ENCODE assay signal across 9 mouse cellular contexts in genomic region chr4:44702891-44703685, GRCm38 (mm10). TPM values are rescaled to one million over a fixed set of nuclear protein-coding genes. Genes with fewer than 3 reads are reported as not detected.
DNase-seq lines count a peak whose midpoint lies in the region; ATAC-seq lines count a peak whose summit lies in the region.
"Had no signal": no experiment of that assay in that cellular context is flagged by ENCODE, and none has a peak within 500 bp of the region (broad histone marks: within the 10 kb centered on the region; RNA-seq: fewer than 3 reads in every experiment).

No protein-coding gene starts in this region.

- peak overlapping the region; percentile 77 for H3K4me2 ChIP-seq in heart, embryonic 11.5 days

- H3K27me3 ChIP-seq in heart, embryonic 11.5 days (ENCODE audit: control insufficient read depth, insufficient read depth, low read length): peaks cover 95% of the 10 kb centered on the region
- H3K27me3 ChIP-seq in hindbrain, embryonic 10.5 days (ENCODE audit: insufficient read depth, poor library complexity, severe bottlenecking): peaks cover 100% of the 10 kb centered on the region

- no peaks in the 10 kb centered on the region for H3K36me3 ChIP-seq in heart, embryonic 11.5 days (ENCODE audit: control insufficient read depth, insufficient read depth, low read length)
- no peaks in the 10 kb centered on the region for H3K36me3 ChIP-seq in hindbrain, embryonic 10.5 days

- H3K4me1 ChIP-seq in heart, embryonic 11.5 days (ENCODE audit: control insufficient read depth, insufficient read depth, low read length): peaks cover 9% of the 10 kb centered on the region; the same call in 1 of the 2 replicates
- H3K4me1 ChIP-seq in hindbrain, embryonic 10.5 days (replicated peaks): peaks cover 60% of the 10 kb centered on the region

- DNase-seq in heart, postnatal 4 days: no peak
- peak; percentile 57 for DNase-seq in ZHBTc4 (ENCODE audit: low read depth, low spot score)
- DNase-seq in hindbrain, embryonic 10.5 days (ENCODE audit: low spot score): peak; percentile 57
- DNase-seq in mesoderm, embryonic 11.5 days (ENCODE audit: low read depth, low spot score): peak; percentile 7
- no peak for DNase-seq in ovary, postnatal 10 days (ENCODE audit: low spot score)
- DNase-seq in yolk sac, embryonic 10.5 days (ENCODE audit: low spot score): no peak
- DNase-seq in left cerebral cortex, postnatal 4 days: no peak

- H3K4me3 ChIP-seq in heart, embryonic 11.5 days (ENCODE audit: low read depth, low read length): peak overlapping the region; percentile 37
- H3K4me3 ChIP-seq in hindbrain, embryonic 10.5 days: peak overlapping the region; percentile 61

- intact Hi-C loops in left cerebral cortex, postnatal 4 days (cut with DNase I): no loop called here

- no peak overlapping the region for H3K27ac ChIP-seq in heart, embryonic 11.5 days (ENCODE audit: low read depth, low read length)
- H3K27ac ChIP-seq in hindbrain, embryonic 10.5 days: peak overlapping the region; percentile 88

- no peak overlapping the region for H3K9ac ChIP-seq in heart, embryonic 11.5 days (ENCODE audit: low read depth, low read length)

- 2% methylated on average over 58 of the region's 58 CpGs for WGBS in heart, embryonic 11.5 days (ENCODE audit: insufficient replicate concordance)
- WGBS in hindbrain, embryonic 10.5 days: under 1% methylated on average over 58 of the region's 58 CpGs

- no peak for ATAC-seq in heart, embryonic 11.5 days (replicated peaks; ENCODE audit: insufficient number of reproducible peaks, low FRiP score, low TSS enrichment)
- ATAC-seq: Patski had no signal

- no peaks in the 10 kb centered on the region for H3K9me3 ChIP-seq in heart, embryonic 11.5 days (replicated peaks; ENCODE audit: control insufficient read depth, low read length)
- H3K9me3 ChIP-seq in hindbrain, embryonic 10.5 days: no peaks in the 10 kb centered on the region

RNA-seq across cellular contexts. Expression of gene Pax5, which starts 7.2 kb away (rescaled TPM):
- polyA plus RNA-seq in heart, embryonic 11.5 days (2014; fragmentation: Nextera tagmentation; extraction: Ambion mirVana): not detected in 2 replicates
- total RNA-seq in heart, postnatal 4 days (2021): under 1 TPM; 0.18 to 0.71 TPM
- 4.4 and 4.9 TPM in 2 replicates for polyA plus RNA-seq in hindbrain, embryonic 10.5 days (2016; fragmentation: Nextera tagmentation; extraction: Ambion mirVana)
- 1 to 10 TPM; 1.0 to 1.8 TPM for total RNA-seq in left cerebral cortex, postnatal 4 days (2021)
- polyA plus RNA-seq: Patski had no signal

RNA-seq across cellular contexts. Expression of gene Zcchc7, which starts 52.6 kb away (rescaled TPM):
- polyA plus RNA-seq in heart, embryonic 11.5 days (2014; fragmentation: Nextera tagmentation; extraction: Ambion mirVana): 20.7 and 27.1 TPM in 2 replicates
- 10 to 100 TPM; 18.2 to 27.4 TPM for total RNA-seq in heart, postnatal 4 days (2021)
- 19.5 and 25.3 TPM in 2 replicates for polyA plus RNA-seq in hindbrain, embryonic 10.5 days (2016; fragmentation: Nextera tagmentation; extraction: Ambion mirVana)
- 10 to 100 TPM; 68.9 to 70.7 TPM for total RNA-seq in left cerebral cortex, postnatal 4 days (2021)

Comparison
In these comparisons a context has a peak if more than half of its experiments do, and no peak if none do; other contexts are left out.
1. DNase-seq: peak in ZHBTc4 (single experiment), hindbrain, embryonic 10.5 days (single experiment) and mesoderm, embryonic 11.5 days (single experiment); none in heart, postnatal 4 days (single experiment), ovary, postnatal 10 days (single experiment), yolk sac, embryonic 10.5 days (single experiment) and left cerebral cortex, postnatal 4 days (single experiment).